Mouse (Mus musculus): ENCODE measurements around the gene Kcnh1.

DNA sequence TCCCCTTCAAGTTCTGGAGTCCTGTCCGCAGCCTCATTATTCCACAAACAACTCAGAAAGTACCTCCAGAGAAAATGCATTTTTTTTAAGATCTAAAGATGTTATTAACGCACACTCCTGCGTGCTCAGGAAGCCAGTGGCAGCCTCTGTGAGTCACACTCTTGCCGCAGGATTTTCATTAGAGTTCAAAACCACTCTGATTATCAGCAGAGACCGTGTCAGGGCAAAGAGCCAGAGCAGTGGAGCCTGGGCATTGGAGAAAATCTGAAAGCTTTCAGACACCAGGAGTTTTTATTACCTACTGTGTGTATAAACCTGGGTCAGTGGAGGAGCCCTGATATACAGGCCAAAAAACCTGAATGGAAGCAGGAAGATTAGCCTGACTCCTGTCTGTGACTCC is 287.6 kb downstream of the Kcnh1 start:
- TF ChIP-seq CTCF (IDR thresholded peaks at IDR 0.05; ENCODE audit: control insufficient read depth, insufficient read depth, insufficient replicate concordance, low read depth, low read length): no peak
- TF ChIP-seq POLR2A (IDR thresholded peaks at IDR 0.05; ENCODE audit: control insufficient read depth, low read depth, low read length): no peak

All from testis, adult 2 months (tissue).